Mouse (Mus musculus) kidney, embryonic 15.5 days (tissue): ENCODE measurements around the gene Gfi1. TPM values are rescaled to one million over a fixed set of nuclear protein-coding genes. Genes with fewer than 3 reads are reported as not detected.
A peak's percentile ranks its signal among the peaks of the same experiment; 100 is the strongest.

Experiments
- ATAC-seq: fragments of 200-750 bp; cut with Nextera tagmentation; replicated peaks from 2 replicates; pipeline ENCODE4 v1.8.0; 2017; ENCODE audit warnings: moderate TSS enrichment; ENCODE audit not compliant: low FRiP score
- H3K27ac ChIP-seq: fragments of 300-500 bp; sonication (generic); 2 replicates; pipeline ENCODE4 v1.5.1; 2015; ENCODE audit warnings: mild to moderate bottlenecking, inconsistent platforms
- H3K27me3 ChIP-seq: fragments of 300-500 bp; sonication (generic); 2 replicates; pipeline ENCODE4 v1.6.1; 2015; ENCODE audit warnings: inconsistent platforms
- H3K36me3 ChIP-seq: fragments of 300-500 bp; sonication (generic); 2 replicates; pipeline ENCODE4 v1.6.1; 2015; ENCODE audit warnings: inconsistent platforms
- H3K4me1 ChIP-seq: fragments of 300-500 bp; sonication (generic); 2 replicates; pipeline ENCODE4 v1.6.1; 2015; ENCODE audit warnings: inconsistent platforms
- H3K4me2 ChIP-seq: fragments of 300-500 bp; sonication (generic); 2 replicates; pipeline ENCODE4 v1.6.1; 2015; ENCODE audit warnings: moderate library complexity, mild to moderate bottlenecking, inconsistent platforms
- H3K4me3 ChIP-seq: fragments of 300-500 bp; sonication (generic); replicated peaks from 2 replicates; pipeline ENCODE4 v1.5.1; 2015; ENCODE audit warnings: mild to moderate bottlenecking, inconsistent platforms
- H3K9ac ChIP-seq: fragments of 300-500 bp; sonication (generic); 2 replicates; pipeline ENCODE4 v1.6.1; 2015; ENCODE audit warnings: mild to moderate bottlenecking, inconsistent platforms
- H3K9me3 ChIP-seq: fragments of 300-500 bp; sonication (generic); replicated peaks from 2 replicates; pipeline ENCODE4 v1.6.1; 2016; ENCODE audit warnings: inconsistent platforms
- WGBS: fragments of 180-500 bp; shearing (Covaris S2); methylation state at CpG from one replicate; pipeline ENCODE4 v1.1.7; 2015; ENCODE audit warnings: mixed read lengths; 5-methylcytosine and 5-hydroxymethylcytosine counted together
- polyA plus RNA-seq: library from polyadenylated mRNA; unstranded; fragments of >200 nt; fragmentation: Nextera tagmentation; extraction: Ambion mirVana; gene quantifications from 2 replicates; pipeline ENCODE4 v1.2.1, GENCODE M21; 2015

Gfi1 gene
- polyA plus RNA-seq, 1 experiment from 2014 or later, result not detected

DNA sequence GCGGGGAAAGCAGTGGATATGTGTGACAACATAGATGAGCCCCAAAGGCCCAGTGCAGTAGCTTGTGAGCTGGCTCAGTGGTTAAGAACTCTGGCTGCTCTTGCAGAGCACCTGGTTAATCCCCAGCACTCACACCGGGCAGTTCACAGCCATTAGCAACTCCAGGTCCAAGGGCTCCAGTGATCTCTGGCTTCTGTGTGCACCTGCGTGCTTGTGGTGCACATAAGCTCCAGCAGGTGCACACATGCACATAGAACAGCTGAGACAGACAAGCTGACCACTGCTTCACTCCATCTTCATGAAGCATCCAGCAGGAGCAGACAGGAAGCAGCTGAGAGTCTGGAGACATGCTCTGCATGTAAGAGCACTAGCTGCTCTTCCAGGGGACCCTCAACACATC is 12.5 kb upstream of the Gfi1 start:
- no peak overlapping the region for H3K27ac ChIP-seq

GRCm38 (mm10) chr5:107736171-107736570 is 10.3 kb upstream of the Gfi1 start:
- no peak for ATAC-seq
- H3K4me3 ChIP-seq, result no peak overlapping the region
- no peak overlapping the region for H3K4me2 ChIP-seq
- H3K9me3 ChIP-seq, result no peaks in the 10 kb centered on the region
- WGBS, result 77% methylated on average over 5 of the region's 5 CpGs
- H3K4me1 ChIP-seq, result no peaks in the 10 kb centered on the region
- no peak overlapping the region for H3K27ac ChIP-seq
- peaks cover 31% of the 10 kb centered on the region for H3K27me3 ChIP-seq
- H3K9ac ChIP-seq, result no peak overlapping the region
- H3K36me3 ChIP-seq, result no peaks in the 10 kb centered on the region

More for the DNA sequence above, 12.5 kb upstream of the Gfi1 start:
- ATAC-seq, result no peak
- Histone ChIP-seq H3K4me3 (no peak overlapping the region), H3K4me2 (no peak overlapping the region), H3K9ac (no peak overlapping the region), H3K27me3 (peaks cover 11% of the 10 kb centered on the region), H3K4me1 (no peaks in the 10 kb centered on the region), H3K9me3 (no peaks in the 10 kb centered on the region), H3K36me3 (peaks cover 7% of the 10 kb centered on the region; the same call in 1 of the 2 replicates)
- WGBS, result 90% methylated on average over 3 of the region's 3 CpGs

DNA sequence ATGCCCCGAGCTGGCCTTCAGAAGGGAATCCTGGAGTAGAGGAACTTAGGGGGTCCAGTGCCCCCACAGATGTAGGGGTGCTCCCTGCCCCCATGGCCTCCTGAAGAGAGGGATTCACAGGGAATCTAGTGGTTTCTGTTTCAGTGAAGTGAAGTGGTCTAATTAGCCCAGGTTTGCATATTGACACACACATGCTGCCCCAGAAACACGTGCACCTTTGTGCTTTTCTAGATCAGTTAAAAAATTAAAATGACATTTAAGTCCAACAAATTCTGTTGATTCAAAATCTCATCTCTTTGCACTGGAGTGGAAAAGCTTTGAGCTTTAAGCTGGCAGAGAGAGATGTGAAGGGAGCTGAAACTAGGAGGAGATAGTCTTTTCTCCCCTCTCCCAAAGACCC is 6.0 kb upstream of the Gfi1 start:
- peaks cover 1% of the 10 kb centered on the region for H3K4me1 ChIP-seq
- H3K27me3 ChIP-seq, result peaks cover 72% of the 10 kb centered on the region
- no peaks in the 10 kb centered on the region for H3K9me3 ChIP-seq
- ATAC-seq, result no peak
- no peak overlapping the region for H3K9ac ChIP-seq
- no peak overlapping the region for H3K27ac ChIP-seq
- no peak overlapping the region for H3K4me2 ChIP-seq
- H3K36me3 ChIP-seq, result no peaks in the 10 kb centered on the region
- no peak overlapping the region for H3K4me3 ChIP-seq
- WGBS, result 37% methylated on average over 2 of the region's 2 CpGs

GRCm38 (mm10) chr5:107731408-107731807 is 5.6 kb upstream of the Gfi1 start:
- Histone ChIP-seq H3K9me3 (no peaks in the 10 kb centered on the region), H3K36me3 (no peaks in the 10 kb centered on the region), H3K9ac (no peak overlapping the region), H3K4me3 (no peak overlapping the region), H3K4me1 (peaks cover 5% of the 10 kb centered on the region), H3K4me2 (no peak overlapping the region), H3K27me3 (peaks cover 76% of the 10 kb centered on the region), H3K27ac (no peak overlapping the region)
- WGBS, result 50% methylated on average over 3 of the region's 3 CpGs
- no peak for ATAC-seq

GRCm38 (mm10) chr5:107727007-107727402 is 1.2 kb upstream of the Gfi1 start:
- Histone ChIP-seq H3K36me3 (no peaks in the 10 kb centered on the region), H3K4me2 (peak overlapping the region; percentile 54), H3K27ac (no peak overlapping the region), H3K4me3 (peak overlapping the region; percentile 29; the same call in 1 of the 2 replicates), H3K9ac (no peak overlapping the region), H3K27me3 (peaks cover 97% of the 10 kb centered on the region), H3K4me1 (peaks cover 42% of the 10 kb centered on the region), H3K9me3 (no peaks in the 10 kb centered on the region)
- no peak for ATAC-seq
- WGBS, result 17% methylated on average over 12 of the region's 12 CpGs

GRCm38 (mm10) chr5:107726281-107727006 is 608 bp upstream of the Gfi1 start:
- no peak overlapping the region for H3K9ac ChIP-seq

GRCm38 (mm10) chr5:107724661-107725434 is 988 bp downstream of the Gfi1 start:
- no peak overlapping the region for H3K9ac ChIP-seq
- no peaks in the 10 kb centered on the region for H3K36me3 ChIP-seq
- H3K9me3 ChIP-seq, result no peaks in the 10 kb centered on the region
- no peak overlapping the region for H3K27ac ChIP-seq
- H3K4me3 ChIP-seq, result peak overlapping the region; percentile 29
- H3K27me3 ChIP-seq, result peaks cover 97% of the 10 kb centered on the region
- ATAC-seq, result peak; percentile 23; the same call in 1 of the 2 replicates
- WGBS, result under 1% methylated on average over 52 of the region's 52 CpGs
- H3K4me2 ChIP-seq, result peak overlapping the region; percentile 54
- H3K4me1 ChIP-seq, result peaks cover 58% of the 10 kb centered on the region

More at GRCm38 (mm10) chr5:107726281-107727006, 608 bp upstream of the Gfi1 start:
- WGBS, result under 1% methylated on average over 57 of the region's 57 CpGs
- Histone ChIP-seq H3K4me3 (peak overlapping the region; percentile 29), H3K27me3 (peaks cover 97% of the 10 kb centered on the region), H3K36me3 (no peaks in the 10 kb centered on the region), H3K27ac (no peak overlapping the region), H3K4me1 (peaks cover 46% of the 10 kb centered on the region), H3K9me3 (no peaks in the 10 kb centered on the region), H3K4me2 (peak overlapping the region; percentile 54)
- ATAC-seq, result no peak

- no peaks in the 10 kb centered on the region for H3K9me3 ChIP-seq
- H3K4me2 ChIP-seq, result peak overlapping the region; percentile 54
- no peaks in the 10 kb centered on the region for H3K36me3 ChIP-seq
- peak overlapping the region; percentile 29 for H3K4me3 ChIP-seq
- no peak overlapping the region for H3K9ac ChIP-seq
- WGBS, result under 1% methylated on average over 49 of the region's 49 CpGs
- H3K27me3 ChIP-seq, result peaks cover 100% of the 10 kb centered on the region
- H3K4me1 ChIP-seq, result peaks cover 58% of the 10 kb centered on the region
- no peak overlapping the region for H3K27ac ChIP-seq
- ATAC-seq, result peak; percentile 16; the same call in 1 of the 2 replicates
Measured at GRCm38 (mm10) chr5:107723541-107724511, 2.0 kb downstream of the Gfi1 start.

DNA sequence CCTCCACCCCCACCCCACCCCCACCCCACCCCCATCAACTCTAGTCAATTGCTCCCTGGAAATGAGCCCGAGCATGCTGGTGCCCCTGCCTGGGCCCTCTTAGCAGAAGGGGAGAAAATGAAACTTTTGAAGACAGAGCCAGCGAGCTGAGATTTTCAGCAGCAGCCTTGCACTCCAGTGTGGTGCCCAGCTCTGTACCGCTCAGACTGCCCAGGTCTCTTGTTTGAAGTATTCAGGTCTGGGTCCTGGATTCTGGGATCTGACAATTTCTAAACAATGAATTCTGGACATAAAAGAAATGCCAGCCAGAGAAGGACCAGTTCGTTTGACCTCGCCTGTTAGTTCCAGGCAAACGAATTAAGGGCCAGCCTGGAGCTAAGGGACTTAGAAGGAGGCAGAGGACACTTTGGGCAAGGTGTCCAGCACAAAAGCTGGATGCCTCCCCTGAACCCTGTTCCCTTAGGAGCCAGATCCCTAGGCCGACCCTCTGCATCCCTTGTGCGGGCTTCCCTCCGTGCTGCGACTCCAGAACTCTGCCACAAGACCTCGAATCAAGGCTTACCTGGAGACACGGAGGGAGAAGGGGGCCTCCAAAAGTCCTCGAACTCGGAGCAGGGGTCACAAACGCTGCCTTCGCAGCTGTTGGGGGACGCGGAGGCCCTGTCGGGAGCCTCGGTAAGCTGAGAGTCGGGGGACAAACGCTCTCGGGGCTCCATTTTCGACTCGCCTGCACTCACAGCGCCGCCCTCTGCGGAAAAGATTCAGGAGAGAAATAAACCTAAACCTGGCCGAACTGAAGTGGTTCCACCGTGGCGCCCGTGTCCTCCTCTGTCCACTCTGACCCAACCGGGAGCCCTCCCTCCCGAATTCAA is 2.9 kb downstream of the Gfi1 start:
- H3K27me3 ChIP-seq, result peaks cover 99% of the 10 kb centered on the region
- H3K36me3 ChIP-seq, result no peaks in the 10 kb centered on the region
- H3K9me3 ChIP-seq, result no peaks in the 10 kb centered on the region
- no peak overlapping the region for H3K27ac ChIP-seq
- no peak for ATAC-seq
- H3K9ac ChIP-seq, result no peak overlapping the region
- peak overlapping the region; percentile 54 for H3K4me2 ChIP-seq
- H3K4me3 ChIP-seq, result peak overlapping the region; percentile 29
- H3K4me1 ChIP-seq, result peaks cover 58% of the 10 kb centered on the region
- WGBS, result 1% methylated on average over 34 of the region's 34 CpGs

GRCm38 (mm10) chr5:107721638-107722011 is 4.2 kb downstream of the Gfi1 start:
- ATAC-seq, result 0 out of 2 replicates have a peak, but pooled peaks have one; percentile 19
- Histone ChIP-seq H3K27me3 (peaks cover 99% of the 10 kb centered on the region), H3K4me2 (peak overlapping the region; percentile 67), H3K36me3 (no peaks in the 10 kb centered on the region), H3K9me3 (no peaks in the 10 kb centered on the region), H3K4me1 (peaks cover 55% of the 10 kb centered on the region), H3K9ac (no peak overlapping the region), H3K27ac (no peak overlapping the region), H3K4me3 (peak overlapping the region; percentile 45)
- under 1% methylated on average over 33 of the region's 33 CpGs for WGBS
